Mouse (Mus musculus) forebrain, embryonic 14.5 days (tissue): ENCODE measurements around the gene Galnt2. TPM values are rescaled to one million over a fixed set of nuclear protein-coding genes. Genes with fewer than 3 reads are reported as not detected.

Experiments used
- ATAC-seq: fragments of 200-750 bp; cut with Nextera tagmentation; 2 replicates; pipeline ENCODE4 v1.8.0; 2017; ENCODE audit warnings: mild to moderate bottlenecking, moderate library complexity
- DNase-seq: peaks from one replicate; pipeline ENCODE4 v3.0.0-alpha.2; 2015; ENCODE audit warnings: low spot score
- H3K27ac ChIP-seq: fragments of 300-500 bp; sonication (generic); 2 replicates; pipeline ENCODE4 v1.5.1; 2014; ENCODE audit warnings: low read depth, mild to moderate bottlenecking, control low read depth, low read length, moderate library complexity
- H3K27me3 ChIP-seq: fragments of 300-500 bp; sonication (generic); replicated peaks from 2 replicates; pipeline ENCODE4 v1.6.1; 2014; ENCODE audit warnings: low read length, control low read depth, mixed read lengths; ENCODE audit not compliant: control insufficient read depth, insufficient read depth
- H3K36me3 ChIP-seq: fragments of 300-500 bp; sonication (generic); 2 replicates; pipeline ENCODE4 v1.6.1; 2014; ENCODE audit warnings: low read length, control low read depth; ENCODE audit not compliant: control insufficient read depth, insufficient read depth
- H3K4me1 ChIP-seq: fragments of 300-500 bp; sonication (generic); 2 replicates; pipeline ENCODE4 v1.6.1; 2014; ENCODE audit warnings: antibody characterized with exemption, low read length, control low read depth; ENCODE audit not compliant: control insufficient read depth, insufficient read depth
- H3K4me2 ChIP-seq: fragments of 300-500 bp; sonication (generic); 2 replicates; pipeline ENCODE4 v1.6.1; 2014; ENCODE audit warnings: mild to moderate bottlenecking, control low read depth, low read length
- H3K4me3 ChIP-seq: fragments of 300-500 bp; sonication (generic); 2 replicates; pipeline ENCODE4 v1.5.1; 2014; ENCODE audit warnings: low read depth, low read length, control low read depth
- H3K9ac ChIP-seq: fragments of 300-500 bp; sonication (generic); 2 replicates; pipeline ENCODE4 v1.6.1; 2014; ENCODE audit warnings: mild to moderate bottlenecking, low read length, control low read depth, moderate library complexity
- H3K9me3 ChIP-seq: fragments of 300-500 bp; sonication (generic); replicated peaks from 2 replicates; pipeline ENCODE4 v1.6.1; 2016; ENCODE audit warnings: low read length, control low read depth, mixed read lengths; ENCODE audit not compliant: control insufficient read depth
- WGBS: fragments of 180-500 bp; shearing (Covaris S2); extraction: QIAGEN DNeasy Blood & Tissue Kit; methylation state at CpG from one replicate; pipeline ENCODE4 v1.1.7; 2014; 5-methylcytosine and 5-hydroxymethylcytosine counted together
- polyA plus RNA-seq: library from polyadenylated mRNA; unstranded; fragments of >200 nt; fragmentation: Nextera tagmentation; extraction: Ambion mirVana; gene quantifications from 2 replicates; pipeline ENCODE4 v1.2.1, GENCODE M21; 2014

Galnt2 gene
- polyA plus RNA-seq, 1 experiment from 2014 or later: 44.3 TPM

DNA sequence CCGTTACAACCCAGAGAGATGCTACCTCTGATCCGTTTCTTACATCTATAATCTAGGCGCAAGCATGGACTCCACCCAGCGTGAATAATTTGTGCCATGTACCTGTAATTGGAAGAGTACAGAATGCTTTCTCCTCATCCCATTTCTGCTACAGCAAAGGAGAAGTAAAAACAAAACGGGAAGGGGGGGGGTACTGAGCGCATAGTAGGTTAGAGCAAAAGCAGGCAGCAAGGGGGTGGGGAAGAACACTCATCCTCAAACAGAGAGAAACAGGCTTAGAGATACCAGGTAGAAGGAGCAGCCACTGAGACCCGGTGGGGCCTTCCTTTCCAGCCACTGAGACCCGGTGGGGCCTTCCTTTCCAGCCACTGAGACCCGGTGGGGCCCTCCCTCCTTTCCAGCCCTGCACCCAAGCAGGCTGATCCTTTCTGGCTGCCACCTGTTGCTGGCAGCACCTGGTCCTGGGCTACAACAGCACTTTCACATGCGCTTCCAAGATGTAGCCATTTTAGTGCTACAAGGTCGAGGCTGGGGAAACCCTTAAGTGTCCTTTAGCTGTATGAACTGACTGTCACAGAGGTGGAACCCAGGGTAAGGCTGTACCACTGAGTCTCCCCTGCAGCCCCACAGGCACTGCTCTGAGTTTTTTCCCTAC, 130.7 kb downstream of the Galnt2 start:
- H3K27ac ChIP-seq: no peak overlapping the region
- no peaks in the 10 kb centered on the region for H3K36me3 ChIP-seq
- H3K27me3 ChIP-seq: no peaks in the 10 kb centered on the region
- no peaks in the 10 kb centered on the region for H3K9me3 ChIP-seq
- DNase-seq: no peak
- ATAC-seq: no peak
- 82% methylated on average over 11 of the region's 11 CpGs for WGBS
- H3K4me2 ChIP-seq: no peak overlapping the region
- H3K9ac ChIP-seq: no peak overlapping the region
- no peaks in the 10 kb centered on the region for H3K4me1 ChIP-seq
- no peak overlapping the region for H3K4me3 ChIP-seq

DNA sequence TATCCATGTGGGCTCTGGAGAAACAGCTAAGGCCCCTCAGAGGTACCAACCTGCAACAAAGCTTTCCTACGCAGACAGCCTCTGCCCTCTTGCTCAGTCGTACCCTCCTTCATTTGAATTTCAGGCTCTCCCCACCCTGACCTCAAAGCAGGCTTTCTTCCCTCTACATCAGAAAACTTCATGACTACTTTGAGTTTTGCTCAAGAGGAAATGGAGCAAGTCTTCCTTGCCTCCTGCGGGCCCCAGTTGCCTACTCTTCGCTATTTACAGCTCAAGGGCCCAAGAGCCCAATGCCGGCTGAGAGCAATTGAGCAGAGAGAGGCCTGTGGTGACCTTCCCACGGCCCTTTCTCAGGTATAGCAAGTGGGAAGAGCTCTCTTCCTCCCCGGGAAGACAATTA, 131.4 kb downstream of the Galnt2 start:
- ATAC-seq: no peak
- no peaks in the 10 kb centered on the region for H3K36me3 ChIP-seq
- H3K9ac ChIP-seq: no peak overlapping the region
- no peak overlapping the region for H3K4me3 ChIP-seq
- H3K4me2 ChIP-seq: no peak overlapping the region
- no peak overlapping the region for H3K27ac ChIP-seq
- 78% methylated on average over 7 of the region's 7 CpGs for WGBS
- no peak for DNase-seq
- no peaks in the 10 kb centered on the region for H3K27me3 ChIP-seq
- H3K9me3 ChIP-seq: no peaks in the 10 kb centered on the region
- no peaks in the 10 kb centered on the region for H3K4me1 ChIP-seq

DNA sequence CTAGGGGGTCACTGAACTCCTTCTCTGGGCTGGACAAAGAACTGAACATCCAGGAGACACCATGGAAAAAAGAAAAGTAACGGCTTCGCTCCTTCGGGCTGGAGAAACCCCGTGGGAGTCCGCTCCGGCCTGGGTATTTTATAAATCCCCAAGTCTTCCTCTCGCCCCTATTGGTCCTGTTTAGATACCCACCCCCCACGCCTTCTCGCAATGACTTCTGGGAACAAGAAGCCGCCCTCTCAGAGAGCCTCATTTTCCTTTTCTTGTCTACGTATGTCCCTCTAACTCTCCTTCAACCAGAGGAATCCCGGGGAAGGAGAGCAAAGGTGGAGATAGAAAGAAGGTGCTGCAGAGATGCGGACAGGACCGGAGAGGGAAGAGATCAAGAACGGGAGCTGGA, 132.1 kb downstream of the Galnt2 start:
- WGBS: 92% methylated on average over 15 of the region's 15 CpGs

DNA sequence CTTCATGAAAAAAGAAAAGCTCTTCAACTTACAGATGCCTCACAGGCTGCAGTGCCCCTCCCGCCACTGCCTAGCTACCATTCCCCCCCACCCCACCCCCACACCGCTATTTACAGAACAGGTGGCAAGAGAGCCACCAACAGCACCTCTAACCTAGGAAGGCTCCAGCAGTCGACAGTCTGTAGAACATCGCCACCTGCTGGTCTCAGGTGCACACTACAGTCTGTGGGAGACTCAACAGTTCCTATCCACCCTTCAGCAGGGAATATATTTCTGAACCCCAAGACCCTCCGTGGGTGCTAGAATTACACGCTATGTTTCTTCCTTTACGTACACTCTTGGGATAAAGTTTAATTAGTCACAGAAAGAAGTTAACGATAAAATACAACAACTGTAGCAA, 137.0 kb downstream of the Galnt2 start:
- peak; percentile 87 for DNase-seq
- ATAC-seq: peak; percentile 73
- H3K27ac ChIP-seq: no peak overlapping the region
- no peaks in the 10 kb centered on the region for H3K9me3 ChIP-seq
- H3K4me3 ChIP-seq: no peak overlapping the region
- 18% methylated on average over 8 of the region's 8 CpGs for WGBS
- no peak overlapping the region for H3K4me2 ChIP-seq
- peaks cover 4% of the 10 kb centered on the region; the same call in 1 of the 2 replicates for H3K36me3 ChIP-seq
- H3K27me3 ChIP-seq: no peaks in the 10 kb centered on the region
- H3K4me1 ChIP-seq: no peaks in the 10 kb centered on the region
- no peak overlapping the region for H3K9ac ChIP-seq

More for the DNA sequence above, 132.1 kb downstream of the Galnt2 start:
- DNase-seq (no peak), ATAC-seq (no peak)
- no peaks in the 10 kb centered on the region for H3K36me3 ChIP-seq
- no peak overlapping the region for H3K27ac ChIP-seq
- no peak overlapping the region for H3K4me2 ChIP-seq
- H3K27me3 ChIP-seq: no peaks in the 10 kb centered on the region
- no peaks in the 10 kb centered on the region for H3K4me1 ChIP-seq
- no peaks in the 10 kb centered on the region for H3K9me3 ChIP-seq
- H3K4me3 ChIP-seq: no peak overlapping the region
- H3K9ac ChIP-seq: no peak overlapping the region

DNA sequence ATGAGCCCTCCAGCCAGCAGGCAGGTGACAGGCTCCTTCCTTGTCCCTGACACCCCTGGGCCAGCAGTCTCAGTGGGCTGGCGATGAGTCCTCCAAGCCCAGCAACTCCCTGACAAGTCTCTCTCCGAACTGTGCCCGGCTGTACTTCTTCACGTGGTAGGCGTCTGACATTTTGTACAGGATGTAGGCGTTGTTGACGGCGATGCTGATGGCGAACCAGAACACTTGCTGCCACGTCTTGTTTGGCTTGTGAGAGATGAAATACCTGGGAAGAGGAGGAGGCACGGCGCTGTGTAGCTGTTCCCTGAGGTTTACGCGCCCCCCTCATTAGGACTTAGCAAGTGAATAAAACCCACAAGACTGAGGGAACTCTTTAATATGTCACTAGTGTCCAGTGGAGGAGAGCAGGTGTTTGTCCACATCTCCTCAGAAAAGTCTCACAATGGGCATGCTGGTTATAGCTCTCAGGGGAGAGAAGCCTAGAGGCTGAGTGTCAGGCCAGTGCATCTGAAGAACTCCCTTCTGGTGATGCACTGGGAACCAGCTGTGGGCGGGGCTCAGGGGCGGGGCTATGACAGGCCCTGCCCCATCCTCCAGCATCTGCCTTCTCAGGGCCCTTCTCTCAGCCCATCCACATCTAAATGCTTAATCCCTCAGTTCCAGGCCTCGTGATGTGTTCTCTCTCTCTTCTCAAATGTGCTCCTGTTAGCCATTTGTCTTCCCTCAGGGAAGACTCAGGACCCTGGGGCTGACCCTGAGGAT, 139.4 kb downstream of the Galnt2 start:
- H3K4me3 ChIP-seq: no peak overlapping the region
- no peaks in the 10 kb centered on the region for H3K27me3 ChIP-seq
- ATAC-seq (no peak), DNase-seq (no peak)
- no peaks in the 10 kb centered on the region for H3K9me3 ChIP-seq
- 76% methylated on average over 17 of the region's 17 CpGs for WGBS
- H3K9ac ChIP-seq: no peak overlapping the region
- H3K36me3 ChIP-seq: peaks cover 4% of the 10 kb centered on the region; the same call in 1 of the 2 replicates
- H3K27ac ChIP-seq: no peak overlapping the region
- H3K4me1 ChIP-seq: no peaks in the 10 kb centered on the region
- H3K4me2 ChIP-seq: no peak overlapping the region

DNA sequence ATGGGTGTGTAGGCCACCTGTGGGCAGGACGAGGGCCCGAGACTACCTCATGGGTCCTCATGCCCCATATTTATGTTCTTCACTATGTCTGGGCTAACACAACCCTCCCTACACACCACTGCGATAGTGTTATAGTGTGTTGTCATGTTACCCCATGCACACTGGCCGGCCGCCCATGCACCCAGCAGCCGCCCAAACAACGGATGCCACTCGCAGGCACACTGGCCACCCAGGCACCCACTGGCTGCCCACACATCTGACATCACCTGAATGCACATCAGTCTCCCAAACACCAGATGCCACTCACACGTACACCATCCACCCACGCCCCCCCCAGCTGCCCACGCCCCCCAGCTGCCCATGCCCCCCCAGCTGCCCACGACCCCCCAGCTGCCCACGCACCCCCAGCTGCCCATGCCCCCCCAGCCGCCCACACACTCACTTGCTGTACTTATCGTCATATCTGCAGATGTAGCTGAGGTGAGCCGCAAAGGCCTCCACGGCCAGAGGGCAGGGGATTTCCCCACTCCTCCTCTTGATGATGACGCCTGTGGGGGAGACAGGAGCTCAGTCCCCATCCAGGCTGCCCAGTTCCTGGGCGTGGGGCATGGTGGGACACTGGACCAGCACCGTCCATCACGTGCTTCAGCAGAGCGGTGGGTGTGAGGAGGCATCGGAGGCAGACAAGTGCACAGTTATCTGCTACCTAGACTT, 140.4 kb downstream of the Galnt2 start:
- Histone ChIP-seq H3K4me3 (no peak overlapping the region), H3K27ac (no peak overlapping the region), H3K4me2 (no peak overlapping the region), H3K4me1 (no peaks in the 10 kb centered on the region), H3K9me3 (no peaks in the 10 kb centered on the region), H3K9ac (no peak overlapping the region), H3K27me3 (no peaks in the 10 kb centered on the region), H3K36me3 (peaks cover 4% of the 10 kb centered on the region; the same call in 1 of the 2 replicates)
- WGBS: 92% methylated on average over 23 of the region's 23 CpGs
- DNase-seq: no peak
- no peak for ATAC-seq

DNA sequence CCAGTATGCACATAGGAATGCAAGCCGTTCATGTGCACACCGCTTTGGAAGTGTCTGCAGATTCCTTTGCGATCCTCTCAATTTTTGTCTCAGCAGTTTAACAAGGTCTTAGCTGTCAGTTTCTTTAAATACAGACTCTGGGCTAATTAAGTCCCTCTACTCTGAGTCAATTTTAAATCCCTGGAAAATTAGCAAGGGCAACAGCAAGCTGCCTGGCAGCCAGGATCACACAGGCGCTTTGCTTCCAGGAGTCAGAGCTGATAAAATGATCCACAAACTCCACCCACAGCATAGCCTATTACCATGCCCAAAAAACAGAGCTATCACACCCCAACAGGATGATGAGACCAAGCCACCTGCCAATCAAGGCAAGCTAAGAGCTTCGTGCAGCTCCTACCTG, 142.6 kb downstream of the Galnt2 start:
- H3K36me3 ChIP-seq: peaks cover 4% of the 10 kb centered on the region; the same call in 1 of the 2 replicates
- 85% methylated on average over 5 of the region's 5 CpGs for WGBS
- no peak overlapping the region for H3K4me2 ChIP-seq
- no peaks in the 10 kb centered on the region for H3K4me1 ChIP-seq
- no peak for DNase-seq
- H3K27me3 ChIP-seq: no peaks in the 10 kb centered on the region
- H3K27ac ChIP-seq: no peak overlapping the region
- H3K4me3 ChIP-seq: no peak overlapping the region
- no peaks in the 10 kb centered on the region for H3K9me3 ChIP-seq
- H3K9ac ChIP-seq: no peak overlapping the region
- no peak for ATAC-seq

DNA sequence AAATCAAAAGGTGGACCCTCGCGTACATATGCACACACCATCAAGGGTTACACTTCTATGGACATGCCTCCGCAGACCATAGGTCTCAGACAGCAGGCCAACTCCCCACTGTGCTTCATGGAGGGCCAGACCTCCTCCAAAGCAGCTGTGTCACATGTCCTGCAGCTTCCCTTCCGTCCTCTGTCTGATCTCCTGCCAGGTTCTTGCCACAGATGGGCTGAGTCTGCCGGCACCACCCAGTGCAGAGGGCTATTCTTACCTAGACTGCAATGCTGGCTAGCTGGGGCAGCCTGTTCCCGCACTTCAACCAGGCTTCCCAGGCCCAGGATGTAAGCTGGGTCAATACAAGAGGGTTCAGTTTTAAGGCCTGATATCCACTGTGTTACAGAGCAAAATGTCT, 144.0 kb downstream of the Galnt2 start:
- Histone ChIP-seq H3K4me2 (no peak overlapping the region), H3K4me3 (no peak overlapping the region), H3K9me3 (no peaks in the 10 kb centered on the region), H3K4me1 (no peaks in the 10 kb centered on the region), H3K27ac (no peak overlapping the region), H3K9ac (no peak overlapping the region), H3K27me3 (no peaks in the 10 kb centered on the region), H3K36me3 (peaks cover 3% of the 10 kb centered on the region; the same call in 1 of the 2 replicates)
- WGBS: 81% methylated on average over 6 of the region's 6 CpGs
- no peak for ATAC-seq
- no peak for DNase-seq
